Mouse (Mus musculus) central nervous system, embryonic 11.5 days (tissue): ENCODE data around the gene Afp. TPM values are rescaled to one million over a fixed set of nuclear protein-coding genes. Genes with fewer than 3 reads are reported as not detected.

ENCODE experiments used
- polyA plus RNA-seq: library from polyadenylated mRNA; depleted of rRNA; stranded (reverse); fragments of >200 nt; gene quantifications from 2 replicates; pipeline ENCODE4 v1.2.3, GENCODE M21; 2012; rRNA removed

Gene Afp
- polyA plus RNA-seq = 386 and 397 TPM in 2 replicates

DNA sequence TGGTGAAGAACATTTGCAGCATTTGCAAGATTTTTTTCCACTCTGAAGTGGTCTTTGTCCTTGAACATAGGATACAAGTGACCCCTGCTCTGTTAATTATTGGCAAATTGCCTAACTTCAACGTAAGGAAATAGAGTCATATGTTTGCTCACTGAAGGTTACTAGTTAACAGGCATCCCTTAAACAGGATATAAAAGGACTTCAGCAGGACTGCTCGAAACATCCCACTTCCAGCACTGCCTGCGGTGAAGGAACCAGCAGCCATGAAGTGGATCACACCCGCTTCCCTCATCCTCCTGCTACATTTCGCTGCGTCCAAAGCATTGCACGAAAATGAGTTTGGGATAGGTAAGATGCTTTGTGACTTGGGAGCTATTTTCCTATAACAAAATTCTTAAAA, at the start of gene Afp:
Afp (plus strand) TSS at position 220 of the 400 bp plus-strand sequence.

DNA sequence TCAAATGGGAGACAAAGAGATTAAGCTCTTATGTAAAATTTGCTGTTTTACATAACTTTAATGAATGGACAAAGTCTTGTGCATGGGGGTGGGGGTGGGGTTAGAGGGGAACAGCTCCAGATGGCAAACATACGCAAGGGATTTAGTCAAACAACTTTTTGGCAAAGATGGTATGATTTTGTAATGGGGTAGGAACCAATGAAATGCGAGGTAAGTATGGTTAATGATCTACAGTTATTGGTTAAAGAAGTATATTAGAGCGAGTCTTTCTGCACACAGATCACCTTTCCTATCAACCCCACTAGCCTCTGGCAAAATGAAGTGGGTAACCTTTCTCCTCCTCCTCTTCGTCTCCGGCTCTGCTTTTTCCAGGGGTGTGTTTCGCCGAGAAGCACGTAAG, 29.9 kb upstream of the Afp start, which contains the start of gene Alb:
Alb (plus strand) TSS at position 279 of the 400 bp plus-strand sequence.

DNA sequence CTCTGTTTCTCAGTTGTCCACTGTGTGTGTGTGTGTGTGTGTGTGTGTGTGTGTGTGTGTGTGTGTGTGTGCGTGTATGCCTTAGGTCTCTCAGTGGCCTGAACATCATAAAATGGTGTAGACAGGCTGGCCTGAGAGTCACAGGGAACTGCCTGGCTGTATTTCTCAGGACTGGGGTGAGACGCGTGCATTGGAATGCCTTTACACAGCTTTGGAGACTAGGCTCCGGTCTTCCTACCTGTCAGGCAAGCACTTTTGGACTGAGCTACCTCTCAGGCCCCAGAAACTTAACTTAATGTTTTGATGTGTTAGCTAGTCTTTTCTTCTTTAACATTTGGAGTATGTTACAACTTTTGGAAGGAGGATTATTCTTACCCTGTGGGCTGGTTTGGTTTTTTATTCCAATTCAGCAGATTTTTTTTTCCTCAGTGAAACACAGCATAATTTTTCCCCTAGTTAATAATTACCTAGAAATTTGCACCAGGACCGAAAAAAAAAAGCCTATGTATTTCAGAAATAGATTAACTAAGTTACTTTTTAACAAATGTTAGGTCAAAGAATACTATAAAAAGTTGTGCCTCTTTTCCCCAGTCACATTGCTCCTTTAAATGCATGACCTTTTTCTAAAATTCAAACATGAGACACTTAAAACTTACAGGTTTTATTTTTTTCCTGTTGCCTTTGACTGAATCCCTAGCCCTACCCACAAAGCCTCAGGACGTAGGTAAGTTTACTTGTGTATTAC, 28.0 kb downstream of the Afp start, which contains the start of gene Afm:
Afm (plus strand) TSS at position 577 of the 745 bp plus-strand sequence.

Other genes with a start within 250 kb of the Afp start
- gene Ankrd17, start 124.2 kb upstream of the Afp start, polyA plus RNA-seq = 37.1 and 58.9 TPM in 2 replicates
- gene Gm9958, start 123.5 kb upstream of the Afp start, polyA plus RNA-seq = 1.4 and 4.6 TPM in 2 replicates
- 131 and 403 TPM in 2 replicates for gene Alb, start 29.8 kb upstream of the Afp start, polyA plus RNA-seq
- 0.46 and 1.0 TPM in 2 replicates for gene Afm, start 28.2 kb downstream of the Afp start, polyA plus RNA-seq
- gene 5830473C10Rik, start 70.4 kb downstream of the Afp start, polyA plus RNA-seq = 0.04 and 0.11 TPM in 2 replicates
- 0.46 and 0.83 TPM in 2 replicates for gene Rassf6, start 149.9 kb downstream of the Afp start, polyA plus RNA-seq